Comparison of ENCODE assay signal across 20 mouse cellular contexts in the genomic region with DNA sequence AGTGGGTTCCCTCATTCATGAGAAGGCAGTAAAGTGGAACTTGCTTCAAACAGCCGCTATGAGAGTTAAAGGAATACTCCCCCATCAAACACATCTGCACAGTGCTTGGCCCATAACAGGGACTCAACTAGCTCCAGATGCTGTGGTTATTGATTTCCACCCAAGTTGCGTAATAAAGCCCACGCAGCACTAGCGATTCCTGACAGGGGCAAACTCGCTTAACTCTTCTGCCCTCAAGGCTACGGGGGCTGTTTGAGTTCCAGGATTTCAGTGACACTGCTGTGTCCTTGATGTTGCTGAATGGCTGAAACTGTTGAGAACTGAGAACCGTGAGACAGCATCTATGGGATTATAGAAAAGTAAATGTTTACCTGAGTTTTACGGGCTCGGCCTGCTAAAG. TPM values are rescaled to one million over a fixed set of nuclear protein-coding genes. Genes with fewer than 3 reads are reported as not detected.
DNase-seq lines count a peak whose midpoint lies in the region; ATAC-seq and TF ChIP-seq lines count a peak whose summit lies in the region.
"Had no signal": no experiment of that assay in that cellular context is flagged by ENCODE, and none has a peak within 500 bp of the region (broad histone marks: within the 10 kb centered on the region; RNA-seq: fewer than 3 reads in every experiment).

No protein-coding gene starts in this region.

- 0 out of 2 replicates have a peak, but pooled peaks have one; percentile 35 for ATAC-seq in kidney, embryonic 16.5 days (ENCODE audit: low FRiP score, low TSS enrichment)
- no peak for ATAC-seq in limb, embryonic 13.5 days (ENCODE audit: low FRiP score, low read depth)
- ATAC-seq: forebrain, embryonic 13.5 days; lung, postnatal 0 days had no signal

- TF ChIP-seq CTCF in gastrocnemius, adult 2 months (IDR thresholded peaks at IDR 0.05): no peak

- H3K4me1 ChIP-seq in kidney, embryonic 16.5 days (ENCODE audit: insufficient read depth, low read length): peaks cover 7% of the 10 kb centered on the region; the same call in 1 of the 2 replicates
- H3K4me1 ChIP-seq in limb, embryonic 13.5 days: peaks cover 23% of the 10 kb centered on the region
- H3K4me1 ChIP-seq: forebrain, embryonic 13.5 days; liver, embryonic 15.5 days had no signal

- H3K36me3 ChIP-seq in kidney, embryonic 16.5 days (ENCODE audit: insufficient read depth, low read length): no peaks in the 10 kb centered on the region
- H3K36me3 ChIP-seq in limb, embryonic 13.5 days: no peaks in the 10 kb centered on the region
- H3K36me3 ChIP-seq: liver, embryonic 15.5 days had no signal

- no peak overlapping the region for H3K4me3 ChIP-seq in gastrocnemius, adult 2 months
- H3K4me3 ChIP-seq in kidney, embryonic 16.5 days (ENCODE audit: low read length): no peak overlapping the region
- H3K4me3 ChIP-seq in limb, embryonic 13.5 days: no peak overlapping the region
- H3K4me3 ChIP-seq: erythroblast, embryonic 14.5 days; forebrain, embryonic 13.5 days; layer of hippocampus, adult 2 months; liver, embryonic 15.5 days had no signal

- WGBS in kidney, embryonic 16.5 days: 62% methylated on average over 9 of the region's 9 CpGs
- WGBS in limb, embryonic 13.5 days: 26% methylated on average over 9 of the region's 9 CpGs

- peak; percentile 36 for DNase-seq in gastrocnemius, adult 2 months
- DNase-seq in gastrocnemius, postnatal 14 days: no peak
- no peak for DNase-seq in kidney, adult 11 months
- peak; percentile 50 for DNase-seq in NIH3T3 (ENCODE audit: low read depth)
- DNase-seq in thymus, postnatal 4 days: no peak
- DNase-seq in left cerebral cortex, adult 18-20 months (ENCODE audit: low spot score in 2 of 2): no peak
- DNase-seq: cerebellum, adult 18-20 months; cerebellum, postnatal 25 days; layer of hippocampus, postnatal 36 days; right cerebral cortex, postnatal 4 days; thymus, postnatal 36 days had no signal

- H3K9ac ChIP-seq in kidney, embryonic 16.5 days (replicated peaks; ENCODE audit: low read length): no peak overlapping the region
- H3K9ac ChIP-seq in limb, embryonic 13.5 days: no peak overlapping the region
- H3K9ac ChIP-seq: forebrain, embryonic 13.5 days; liver, embryonic 15.5 days had no signal

- H3K4me2 ChIP-seq in kidney, embryonic 16.5 days (replicated peaks; ENCODE audit: low read depth, low read length): 0 out of 2 replicates have a peak overlapping the region, but pooled peaks have one; percentile 8
- H3K4me2 ChIP-seq in limb, embryonic 13.5 days (replicated peaks): peak overlapping the region; percentile 25
- H3K4me2 ChIP-seq: forebrain, embryonic 13.5 days; liver, embryonic 15.5 days; midbrain, embryonic 11.5 days had no signal

- no peaks in the 10 kb centered on the region for H3K27me3 ChIP-seq in kidney, embryonic 16.5 days (ENCODE audit: insufficient read depth, low read length)
- no peaks in the 10 kb centered on the region for H3K27me3 ChIP-seq in limb, embryonic 13.5 days
- H3K27me3 ChIP-seq: forebrain, embryonic 13.5 days; liver, embryonic 15.5 days had no signal

- intact Hi-C loops in gastrocnemius, adult 2 months (cut with DNase I): no loop called here
- intact Hi-C loops in gastrocnemius, postnatal 14 days (cut with DNase I; ENCODE audit: low total_unique reads): no loop called here

- H3K27ac ChIP-seq in gastrocnemius, adult 2 months: peak overlapping the region; percentile 16; the same call in 1 of the 2 replicates
- peak overlapping the region; percentile 60; the same call in 1 of the 2 replicates for H3K27ac ChIP-seq in kidney, embryonic 16.5 days (ENCODE audit: low read length)
- peak overlapping the region; percentile 17; the same call in 1 of the 2 replicates for H3K27ac ChIP-seq in limb, embryonic 13.5 days
- H3K27ac ChIP-seq: forebrain, embryonic 13.5 days; layer of hippocampus, adult 2 months; liver, embryonic 15.5 days had no signal

- H3K9me3 ChIP-seq in kidney, embryonic 16.5 days (ENCODE audit: low read length): no peaks in the 10 kb centered on the region
- no peaks in the 10 kb centered on the region for H3K9me3 ChIP-seq in limb, embryonic 13.5 days
- H3K9me3 ChIP-seq: forebrain, embryonic 13.5 days; liver, embryonic 15.5 days had no signal

RNA-seq across cellular contexts. Expression of a gene that starts 50.9 kb away (rescaled TPM):
- total RNA-seq in gastrocnemius, adult 2 months (2021): 10 to 100 TPM; 30.2 to 34.2 TPM
- total RNA-seq in gastrocnemius, postnatal 14 days (2021): 10 to 100 TPM; 38.5 to 42.1 TPM
- polyA plus RNA-seq in kidney, embryonic 16.5 days (2015; fragmentation: Nextera tagmentation; extraction: Ambion mirVana): 31.5 and 33.2 TPM in 2 replicates
- polyA plus RNA-seq in limb, embryonic 13.5 days (2015; fragmentation: Nextera tagmentation; extraction: Ambion mirVana): 47.7 and 51.2 TPM in 2 replicates
- 10 to 100 TPM; 70.1 to 72.7 TPM for total RNA-seq in left cerebral cortex, adult 18-20 months (2021)
- total RNA-seq: granulocyte monocyte progenitor cell, adult 5-6 weeks had no signal
- polyA plus RNA-seq: erythroblast, embryonic 14.5 days had no signal

Comparison
In these comparisons a context has a peak if more than half of its experiments do, and no peak if none do; other contexts are left out.
1. DNase-seq: peak in gastrocnemius, adult 2 months (single experiment) and NIH3T3 (single experiment); none in gastrocnemius, postnatal 14 days (single experiment), kidney, adult 11 months (single experiment), thymus, postnatal 4 days (single experiment) and left cerebral cortex, adult 18-20 months (0 of 2).
2. Peak in every context shown above with its lines, with median percentiles within 50 percentile points of each other: H3K27ac ChIP-seq.